Mouse (Mus musculus): ENCODE results near the gene Shh.

Gene Shh

DNA sequence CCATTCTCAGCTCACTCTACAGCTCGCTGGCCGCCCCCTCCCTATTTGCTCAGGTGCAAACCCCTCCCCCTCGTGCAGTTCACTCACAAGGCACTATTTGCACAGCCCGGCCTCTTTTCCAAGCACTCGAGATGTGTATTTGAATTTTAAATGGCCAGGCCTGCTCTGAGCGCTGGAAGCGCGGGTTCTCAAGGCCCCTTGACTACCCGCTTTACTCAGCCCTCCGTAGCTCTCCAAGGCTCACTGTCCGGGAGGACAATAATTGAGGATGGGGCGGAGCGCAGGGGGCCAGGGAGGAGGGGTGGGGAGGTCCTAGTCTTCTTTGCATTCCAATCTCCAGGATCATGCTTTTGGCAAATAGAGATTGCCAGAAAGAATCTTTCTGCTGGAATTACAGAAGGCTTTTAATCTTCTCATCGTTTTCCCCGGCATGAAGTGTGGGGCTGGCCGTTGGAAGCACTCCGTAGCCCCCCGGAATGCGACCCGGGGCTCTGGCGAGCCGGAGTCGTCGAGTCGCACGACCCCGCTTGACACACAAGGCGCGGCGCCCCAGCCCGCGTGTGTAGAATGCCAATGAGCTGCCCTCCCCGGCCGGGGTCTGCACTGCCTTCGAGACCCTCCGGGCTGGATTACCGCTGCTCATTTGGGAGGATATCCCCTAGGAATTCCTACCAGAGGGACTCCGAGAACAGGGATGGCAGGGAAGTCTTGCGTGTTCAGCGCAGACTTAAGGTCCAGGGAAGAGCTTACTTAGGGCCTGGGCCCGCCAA is 7.4 kb downstream of the Shh start:
- no peak for DNase-seq (ENCODE audit: low spot score)

DNA sequence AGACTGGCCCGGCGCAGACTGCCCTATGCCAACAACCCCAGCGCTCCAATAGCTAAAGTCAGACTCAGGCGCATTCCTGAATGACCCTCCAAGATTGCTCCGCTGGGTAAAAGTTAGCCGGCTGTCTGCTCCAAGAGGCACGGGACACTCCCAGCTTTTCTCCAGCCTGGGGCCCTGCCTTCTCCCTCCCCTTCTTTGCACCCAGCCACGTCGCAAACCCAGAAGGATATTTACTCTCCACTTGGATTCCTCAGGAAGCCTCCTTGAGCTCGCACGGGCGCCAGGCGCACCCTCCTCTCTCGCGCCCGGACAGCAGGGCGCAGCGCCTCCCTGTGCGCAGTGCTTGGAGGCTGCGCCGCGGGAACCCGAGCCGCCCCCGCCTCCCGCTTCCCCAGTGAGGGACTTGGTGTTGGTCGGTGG is 8.2 kb downstream of the Shh start:
- DNase-seq (ENCODE audit: low spot score), result peak; percentile 0

DNA sequence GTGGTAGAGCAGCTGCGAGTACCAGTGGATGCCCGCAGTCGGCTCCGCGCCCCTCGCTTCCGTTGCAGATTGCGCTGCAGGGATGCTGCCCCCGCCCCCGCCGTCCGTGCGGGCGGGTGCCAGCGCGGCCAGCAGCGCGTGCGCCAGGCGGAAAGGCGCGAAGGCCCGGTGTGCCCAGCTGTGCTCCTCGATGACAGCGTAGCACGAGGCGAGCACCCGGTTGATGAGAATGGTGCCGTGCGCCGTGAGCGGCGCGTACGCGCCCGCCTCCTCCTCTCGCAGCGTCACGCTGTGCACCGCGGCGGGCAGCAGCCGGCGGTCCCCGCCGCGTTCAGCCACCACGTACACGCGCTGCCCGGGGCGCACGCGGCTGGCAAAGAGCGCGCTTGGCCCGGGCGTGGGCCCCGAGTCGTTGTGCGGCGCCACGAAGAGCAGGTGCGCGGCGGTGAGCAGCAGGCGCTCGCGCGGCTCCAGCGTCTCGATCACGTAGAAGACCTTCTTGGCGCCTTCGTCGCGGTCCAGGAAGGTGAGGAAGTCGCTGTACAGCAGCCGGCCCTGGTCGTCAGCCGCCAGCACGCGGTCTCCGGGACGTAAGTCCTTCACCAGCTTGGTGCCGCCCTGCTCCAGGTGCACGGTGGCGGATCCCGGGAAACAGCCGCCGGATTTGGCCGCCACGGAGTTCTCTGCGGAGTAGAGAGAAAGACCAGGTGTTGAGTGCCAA is 9.0 kb downstream of the Shh start:
- DNase-seq (ENCODE audit: low spot score), result peak; percentile 0

DNA sequence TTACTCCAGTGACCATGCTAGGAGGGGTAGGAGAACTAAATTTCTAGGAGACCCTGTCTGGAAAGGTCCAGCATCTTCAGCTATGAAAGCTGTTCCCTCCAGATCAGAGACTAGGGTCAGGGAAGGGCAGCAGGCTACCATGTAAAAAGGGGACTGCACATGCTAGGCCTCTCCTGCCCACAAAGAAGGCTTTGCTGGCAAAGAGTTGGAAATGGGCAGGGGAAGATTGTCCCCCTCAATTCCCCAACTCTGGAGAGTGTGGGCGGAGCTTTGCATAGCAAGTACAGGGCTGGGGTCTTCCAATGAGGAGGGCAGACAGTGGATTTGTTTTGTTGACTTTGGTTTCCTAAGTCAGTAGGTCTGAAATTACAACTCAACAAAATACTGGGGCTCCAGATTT is 10.7 kb downstream of the Shh start:
- no peak for DNase-seq (ENCODE audit: low spot score)

DNA sequence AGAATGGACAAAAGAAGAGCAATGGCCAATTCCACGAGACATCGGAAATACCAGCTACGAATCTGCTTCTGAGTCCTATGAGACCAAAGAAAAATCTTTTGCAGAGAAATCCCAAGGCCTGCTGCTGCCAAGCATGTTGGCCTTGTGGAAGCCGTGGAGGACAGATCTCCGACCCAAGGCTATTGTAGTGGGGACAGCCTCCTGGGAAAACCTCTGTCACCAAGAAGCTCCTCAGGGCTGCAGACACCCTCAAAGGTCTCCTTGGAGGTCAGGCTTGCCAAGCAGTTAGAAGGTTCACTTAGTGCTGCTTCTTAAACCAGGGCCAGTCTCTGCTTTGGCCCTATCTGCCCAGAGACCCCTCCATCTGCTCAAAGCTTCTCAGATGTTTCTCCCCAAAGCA is 11.3 kb downstream of the Shh start:
- DNase-seq (ENCODE audit: low spot score), result no peak

DNA sequence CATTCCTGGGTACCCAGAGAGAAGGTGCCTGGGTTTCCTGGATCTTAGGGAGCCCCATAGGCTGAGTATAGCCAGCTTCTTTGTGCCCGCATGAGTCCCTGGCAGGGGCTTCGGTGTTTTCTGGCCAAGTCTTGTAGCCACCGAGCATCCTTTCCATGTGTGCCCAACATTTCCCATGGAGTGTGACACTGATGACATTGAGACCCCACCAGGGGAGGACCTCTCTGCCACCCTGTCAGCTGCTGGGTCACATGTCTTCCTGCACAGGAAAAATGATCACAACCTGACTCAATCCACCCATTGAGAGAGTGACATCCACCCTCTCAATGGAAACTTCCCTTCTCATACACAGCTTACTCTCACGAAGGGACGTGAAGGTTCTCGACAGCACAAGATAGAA is 12.5 kb downstream of the Shh start:
- DNase-seq (ENCODE audit: low spot score), result no peak

DNA sequence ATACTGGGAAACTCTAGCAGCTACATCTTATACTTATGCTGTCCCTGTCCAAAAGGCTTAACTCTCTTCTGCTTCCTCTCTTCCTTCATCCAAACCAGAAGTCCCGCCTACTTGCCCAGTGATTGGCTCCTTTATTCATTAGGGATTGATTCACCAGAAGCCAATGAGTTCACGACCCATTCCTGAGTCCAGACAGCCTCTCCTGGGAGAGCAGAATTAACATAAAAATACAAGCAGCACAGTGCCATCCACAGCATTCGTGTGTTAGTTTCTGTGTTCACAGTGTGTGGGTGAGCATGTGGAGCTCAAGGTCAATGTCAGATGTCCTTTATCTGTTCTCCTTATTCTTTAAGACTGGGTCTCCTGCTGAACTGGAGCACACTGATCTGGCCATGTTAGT is 13.5 kb downstream of the Shh start:
- no peak for DNase-seq (ENCODE audit: low spot score)

DNA sequence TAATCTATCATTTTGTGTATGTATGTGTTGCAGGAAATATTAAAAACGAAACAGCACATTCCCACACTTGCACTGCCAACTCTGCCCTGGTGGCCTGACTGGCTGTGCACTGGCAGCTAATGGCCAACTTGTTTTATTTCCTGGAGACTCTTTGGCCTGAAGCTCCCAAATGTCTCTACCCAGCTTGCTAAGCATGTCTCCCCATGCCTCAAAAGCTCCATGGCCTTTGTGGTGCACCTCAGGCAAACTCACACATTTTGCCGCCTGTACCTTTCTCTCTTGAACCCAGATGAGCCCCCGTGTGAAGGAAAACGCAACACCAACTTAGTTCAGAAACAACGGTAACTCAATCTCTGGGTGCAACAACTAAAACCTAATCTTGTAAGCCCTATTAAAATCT is 14.0 kb downstream of the Shh start:
- DNase-seq (ENCODE audit: low spot score), result no peak

DNA sequence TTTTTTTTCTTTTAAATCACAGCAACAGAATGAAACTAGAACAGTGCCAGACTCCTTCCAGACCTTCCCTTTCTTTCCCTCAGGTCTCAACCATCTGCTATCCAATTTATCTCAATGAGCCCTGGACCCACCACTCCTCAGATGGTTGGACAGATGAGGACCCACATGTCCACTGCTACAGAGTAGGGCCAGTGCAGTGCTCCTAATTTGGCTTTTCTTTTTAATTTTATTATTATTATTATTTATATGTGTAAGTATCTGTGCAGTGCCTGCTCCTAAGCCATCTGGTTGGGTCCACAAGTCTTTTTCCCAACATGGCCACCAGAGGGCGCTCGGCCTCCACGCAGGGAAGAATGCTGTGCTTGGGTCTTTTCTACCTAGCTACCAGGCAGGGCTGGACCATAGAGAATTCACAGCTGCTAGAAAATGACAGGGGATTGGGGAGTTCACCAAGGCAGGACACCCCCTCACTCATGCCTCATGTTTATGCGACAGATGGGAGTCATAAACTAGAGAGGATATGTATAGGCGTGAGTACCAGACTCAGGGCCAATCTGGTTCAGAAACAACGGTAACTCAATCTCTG is 15.9 kb downstream of the Shh start:
- no peak for DNase-seq (ENCODE audit: low spot score)

DNA sequence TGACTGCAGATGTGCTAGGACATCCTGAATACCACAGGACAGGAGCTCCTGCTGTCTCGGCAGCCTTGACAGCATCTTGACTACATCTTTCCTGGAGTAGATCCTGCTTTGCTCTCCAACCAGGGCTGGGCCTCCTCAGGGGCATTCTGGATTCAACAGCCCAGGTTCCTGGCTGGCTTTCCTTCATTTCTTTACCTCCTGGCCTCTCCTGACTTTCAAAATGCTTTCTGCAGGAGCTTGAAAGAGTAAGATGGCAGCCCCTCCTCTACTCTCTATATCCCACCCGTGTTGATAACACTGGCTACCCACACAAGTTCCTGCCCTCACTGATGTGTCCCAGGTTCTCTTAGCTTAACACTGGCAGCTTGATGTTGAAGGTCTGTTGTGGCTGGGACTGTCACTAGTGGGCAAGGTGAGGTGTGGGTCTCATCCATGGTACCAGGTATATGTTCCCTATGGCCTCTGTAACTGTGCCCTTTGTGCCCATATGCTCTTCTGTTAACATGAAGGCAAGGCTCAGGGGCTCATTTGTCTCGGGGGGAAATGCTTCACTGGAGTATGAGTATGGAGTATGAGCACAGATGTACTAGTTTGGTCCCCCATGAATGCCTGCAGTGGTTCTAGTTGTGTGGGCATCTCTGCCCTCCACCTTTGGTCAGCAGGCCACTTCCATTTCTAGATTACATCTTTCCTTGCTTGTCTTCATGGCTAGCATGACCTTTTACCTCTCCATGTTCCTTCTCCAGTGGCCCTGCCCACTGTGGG is 16.7 kb downstream of the Shh start:
- DNase-seq (ENCODE audit: low spot score), result no peak

DNA sequence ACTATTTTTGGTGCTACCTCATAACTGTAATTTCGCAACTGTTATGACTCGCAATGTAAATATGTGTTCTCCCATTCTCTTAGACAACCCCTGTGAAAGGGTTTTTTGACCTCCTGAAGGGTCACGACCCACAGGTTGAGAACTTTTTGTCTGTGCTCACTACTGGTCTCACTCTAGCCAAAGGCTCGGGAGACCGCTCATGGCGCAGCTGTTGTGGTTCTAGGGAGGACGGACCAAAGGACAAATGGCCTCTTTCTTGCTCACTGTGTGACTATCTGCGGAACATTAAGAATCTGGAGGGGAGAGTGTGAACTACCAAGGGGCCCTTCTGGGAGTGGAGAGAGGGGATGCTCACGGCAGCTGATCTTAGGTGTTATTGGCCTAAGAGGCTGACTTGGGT is 41.1 kb downstream of the Shh start:
- no peak for DNase-seq (ENCODE audit: low spot score)

DNA sequence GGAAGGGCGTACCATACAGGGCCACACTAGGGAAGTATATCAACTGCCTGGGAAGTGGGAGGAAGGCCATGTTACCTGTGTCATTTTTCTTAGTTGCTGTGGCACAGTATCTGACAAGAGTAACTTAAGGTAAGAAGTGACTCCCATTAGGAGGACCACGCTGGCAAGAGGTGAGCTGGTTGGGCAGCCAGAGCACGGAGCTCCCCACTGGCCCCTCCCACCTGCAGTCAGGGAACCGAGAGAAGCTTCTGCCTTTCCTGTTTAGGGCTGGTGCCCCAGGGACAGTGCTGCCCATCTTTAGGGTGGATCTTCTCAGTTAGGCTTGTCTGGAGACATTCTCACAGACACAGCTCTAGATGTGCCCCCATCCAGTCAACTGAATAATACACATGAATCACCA is 43.3 kb downstream of the Shh start:
- no peak for DNase-seq (ENCODE audit: low spot score)

DNA sequence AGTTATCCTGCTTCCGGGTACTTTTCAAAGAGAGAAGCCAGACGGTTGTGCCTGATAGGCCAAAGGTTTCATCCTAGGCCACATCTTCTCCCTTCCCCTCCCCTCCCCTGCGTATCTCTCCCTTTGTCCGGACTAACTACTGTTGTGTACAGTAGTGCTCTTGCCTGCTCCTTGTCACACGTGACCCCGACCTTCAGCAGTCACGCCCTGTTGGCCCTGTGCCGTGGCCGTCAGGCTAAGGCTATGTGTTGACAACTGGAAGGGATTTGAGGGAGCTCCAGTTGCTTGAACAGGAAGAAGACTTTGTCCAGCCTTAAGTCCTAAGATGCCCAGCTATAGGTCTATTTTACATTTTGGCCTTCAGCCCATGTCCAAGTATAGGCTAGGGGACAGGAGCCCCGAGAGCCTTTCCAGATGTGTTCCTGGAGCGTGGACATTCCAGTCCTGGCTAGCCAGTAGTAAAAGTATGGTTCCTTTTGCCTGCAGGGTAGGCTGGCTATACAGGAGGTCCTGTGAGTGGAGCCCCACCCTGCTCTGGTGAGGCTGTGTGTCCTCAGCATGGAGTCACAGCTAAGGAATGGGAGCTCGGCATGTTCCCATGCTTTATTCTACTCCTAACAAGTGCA is 47.3 kb downstream of the Shh start:
- DNase-seq (ENCODE audit: low spot score), result no peak

DNA sequence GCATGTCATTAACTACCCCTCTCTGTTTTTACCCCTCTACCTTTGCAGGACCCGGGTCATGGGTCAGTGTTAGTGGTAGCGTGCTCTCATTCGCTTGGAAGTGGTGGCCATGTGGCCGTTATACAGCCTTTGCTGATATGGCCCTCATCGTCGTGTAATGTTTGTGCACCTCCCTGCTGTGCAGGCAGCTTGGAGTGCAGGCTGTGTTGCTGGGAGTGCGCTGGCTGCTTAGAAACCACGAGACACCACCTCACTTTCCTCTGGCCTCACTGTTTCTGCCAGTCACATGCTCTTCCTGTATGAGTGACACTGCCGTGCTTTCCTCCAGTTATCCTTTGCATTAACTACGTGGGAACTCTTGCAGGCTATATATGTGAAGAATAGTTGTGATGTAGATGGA is 48.3 kb downstream of the Shh start:
- no peak for DNase-seq (ENCODE audit: low spot score)

DNA sequence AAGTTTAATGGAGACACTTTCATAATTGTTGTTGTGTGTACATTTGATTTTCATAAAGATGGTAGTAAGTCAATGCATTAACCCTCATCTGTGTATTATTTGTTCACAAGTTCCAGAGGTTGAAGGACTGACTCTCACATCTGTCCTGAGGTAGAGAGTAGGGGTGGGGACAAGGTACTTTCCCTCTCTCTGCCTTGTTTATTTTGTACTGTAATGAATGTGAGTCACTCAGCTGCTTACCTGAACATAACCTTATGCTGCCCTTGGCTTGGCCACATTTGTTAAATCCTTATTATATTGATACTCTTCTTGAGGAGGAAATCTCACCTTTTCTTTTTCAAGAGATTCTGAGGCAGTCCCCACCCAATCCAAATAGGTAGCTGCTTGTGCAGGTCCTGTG is 51.0 kb downstream of the Shh start:
- no peak for DNase-seq (ENCODE audit: low spot score)

DNA sequence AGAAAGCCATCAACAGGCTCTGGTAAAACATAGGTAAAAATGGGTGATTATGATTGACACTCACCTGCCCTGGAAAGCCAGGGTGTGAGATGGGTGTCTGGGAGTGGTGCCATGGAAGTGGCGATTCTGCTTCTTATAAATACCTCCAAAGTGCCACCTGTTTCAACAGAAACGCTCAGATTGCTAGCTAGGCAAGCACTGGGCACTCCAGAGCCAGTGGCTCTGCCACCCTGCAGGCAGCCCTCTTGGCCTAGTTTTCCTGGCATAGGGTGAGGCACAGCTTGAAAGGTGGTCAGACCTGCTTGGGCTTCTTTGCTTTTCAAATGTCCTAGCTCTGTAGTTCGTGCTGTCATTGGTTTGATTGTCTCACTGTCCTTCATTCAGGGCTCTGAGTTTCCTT is 53.0 kb downstream of the Shh start:
- DNase-seq (ENCODE audit: low spot score), result no peak

DNA sequence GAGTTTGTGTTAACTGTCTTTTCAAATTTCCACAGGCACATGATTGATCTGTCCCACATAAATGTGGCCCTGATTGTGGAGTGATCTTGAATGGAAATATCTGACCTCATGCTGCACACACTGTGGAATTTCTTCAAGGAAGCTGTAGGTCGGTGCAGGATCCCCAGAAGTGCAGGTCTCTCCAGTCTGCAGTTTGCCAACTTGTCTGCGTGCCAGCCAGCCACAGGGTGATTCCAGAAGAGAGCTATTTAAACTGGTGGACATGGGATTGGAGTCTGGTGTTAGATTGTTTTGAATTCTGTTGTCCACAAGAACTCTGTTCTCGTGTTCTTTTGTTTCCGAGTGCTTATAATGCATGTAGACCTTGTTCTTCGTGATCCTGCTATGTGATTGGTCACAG is 53.5 kb downstream of the Shh start:
- no peak for DNase-seq (ENCODE audit: low spot score)

DNA sequence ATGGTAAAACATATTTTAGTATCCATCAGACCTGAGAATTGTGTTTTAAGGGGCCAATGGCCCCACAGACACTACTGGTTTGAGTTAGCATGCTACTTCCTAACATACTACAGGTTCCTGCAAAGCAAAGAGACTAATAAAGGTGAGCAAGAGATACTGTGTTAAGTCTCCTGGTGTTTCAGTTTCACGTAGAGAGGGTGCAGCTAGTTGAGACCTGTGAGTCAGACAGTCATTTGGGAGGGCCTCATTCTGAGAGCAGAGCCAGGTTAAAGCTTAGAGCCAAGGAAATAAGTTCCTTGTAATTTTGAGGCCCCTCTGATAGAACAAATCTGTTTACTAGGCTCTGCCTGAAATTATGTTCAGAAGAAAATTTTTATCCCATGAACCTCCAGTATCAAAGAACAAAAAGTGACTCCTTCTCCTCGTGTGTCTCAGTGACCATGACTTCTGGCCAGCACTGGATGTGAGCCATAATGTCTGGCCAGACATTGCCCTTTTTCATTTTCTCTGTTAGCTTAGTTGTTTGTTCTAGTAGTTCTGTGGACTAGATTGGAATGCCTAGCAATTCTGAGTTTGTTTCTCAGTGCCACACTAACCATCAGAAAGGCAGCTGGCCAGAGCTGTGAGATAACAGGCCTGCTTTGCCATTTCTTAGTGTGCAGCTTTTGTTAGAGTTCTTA is 54.9 kb downstream of the Shh start:
- peak; percentile 54 for DNase-seq (ENCODE audit: low spot score)
